Mouse (Mus musculus) liver, postnatal 0 days (tissue): ENCODE measurements around the gene Tnfrsf12a.

Source experiments
- CTCF ChIP-seq: sonication (generic); IDR thresholded peaks from 2 replicates; pipeline ENCODE4 v1.5.1; 2016; ENCODE audit warnings: antibody characterized with exemption, low read depth
- EP300 ChIP-seq: IDR thresholded peaks from 2 replicates; pipeline ENCODE4 v1.6.1; 2016; ENCODE audit warnings: antibody characterized with exemption, low read depth, mild to moderate bottlenecking

GRCm38 (mm10) chr17:23682092-23682491, 4.8 kb upstream of the Tnfrsf12a start:
- TF ChIP-seq CTCF (no peak), EP300 (no peak)
